Mouse (Mus musculus) gastrocnemius, adult 8-10 months (tissue): ENCODE data around the gene Fam216b. TPM values are rescaled to one million over a fixed set of nuclear protein-coding genes. Genes with fewer than 3 reads are reported as not detected.

Source experiments
- DNase-seq, 2 experiments: peaks; one replicate each; pipeline ENCODE4 v3.0.0; 2022; ENCODE audit warnings: low spot score in 2 of 2
- total RNA-seq, 4 experiments: library from RNA; stranded (reverse); gene quantifications; 2 replicates each; pipeline ENCODE4 v1.2.4; 2022

The Fam216b gene
- total RNA-seq, 4 experiments from 2014 or later: not detected

DNA sequence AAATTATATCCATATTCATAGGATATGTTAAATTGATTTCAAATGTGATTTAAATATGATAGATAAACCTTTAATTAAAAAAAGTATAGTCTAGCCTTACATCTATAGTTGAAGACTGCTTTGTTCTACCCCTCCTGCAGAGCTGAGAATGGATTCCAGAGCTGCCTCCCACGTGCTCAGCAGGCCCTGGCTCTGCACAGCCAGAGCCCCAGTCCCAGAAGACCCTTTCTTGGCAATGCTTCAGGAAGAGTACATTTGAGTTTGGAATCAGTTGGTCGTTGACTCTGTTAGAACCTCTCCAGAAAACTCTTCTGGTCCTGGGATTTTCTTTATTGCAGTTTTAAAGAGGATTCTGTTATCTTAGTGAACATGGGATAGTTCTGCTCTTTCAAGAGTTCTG is 45.7 kb downstream of the Fam216b start:
- DNase-seq: no peak

- DNase-seq: peak in 1 of 2 experiments; percentile 10
Observed at GRCm38 (mm10) chr14:78041886-78042526, 46.8 kb downstream of the Fam216b start.

DNA sequence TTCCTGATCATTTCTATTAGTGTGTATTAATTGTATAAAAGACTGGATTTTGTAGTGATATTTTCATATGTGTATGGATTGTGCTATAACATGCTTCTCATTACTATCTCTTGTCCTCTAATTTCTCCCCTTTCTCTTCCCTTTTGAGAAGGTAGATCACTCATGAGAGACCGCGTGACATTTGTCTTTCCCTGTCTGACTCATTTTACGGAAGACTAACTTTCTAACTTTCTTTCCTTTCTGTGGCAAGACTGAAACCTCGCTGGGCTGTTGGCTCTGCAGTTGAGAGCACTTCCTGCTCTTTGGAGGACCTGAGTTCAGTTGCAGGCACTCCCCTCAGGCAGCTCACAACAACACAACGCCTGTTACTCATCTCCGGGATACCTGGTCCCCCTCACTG is 48.2 kb downstream of the Fam216b start:
- no peak for DNase-seq

- no peak for DNase-seq
Observed at GRCm38 (mm10) chr14:78038876-78039275, 49.9 kb downstream of the Fam216b start.

Other genes starting within 250 kb of the Fam216b start
- 100 to 1,000 TPM; 118 to 168 (median 150) TPM for gene Dnajc15, start 213.9 kb downstream of the Fam216b start, total RNA-seq
- gene Epsti1, start 184.8 kb downstream of the Fam216b start, total RNA-seq: under 1 TPM in 2 of 4 experiments, not detected in 2; 0.17 to 0.24 TPM
- gene Tnfsf11, start 219.0 kb upstream of the Fam216b start, total RNA-seq: not detected